Mouse (Mus musculus) cerebellum, postnatal 36 days (tissue): ENCODE measurements around the gene Tac2.
A peak's percentile ranks its signal among the peaks of the same experiment; 100 is the strongest.

Experiments
- DNase-seq, 2 experiments: peaks; one replicate each; pipeline ENCODE4 v3.0.0; 2021 to 2022; ENCODE audit warnings: mixed read lengths in 2 of 2

The Tac2 gene

GRCm38 (mm10) chr10:127724178-127724577 lies at the start of gene Tac2:
TSS of gene Tac2 (plus strand) at chr10:127724478.
- DNase-seq = no peak

- peak; percentile 81 to 95 for DNase-seq
These were observed 49.3 kb upstream of the Tac2 start for GRCm38 (mm10) chr10:127674794-127675522.

GRCm38 (mm10) chr10:127675859-127676398 lies 48.3 kb upstream of the Tac2 start:
- no peak for DNase-seq

GRCm38 (mm10) chr10:127676691-127677548 lies 47.4 kb upstream of the Tac2 start:
- DNase-seq = peak; percentile 86 to 92

GRCm38 (mm10) chr10:127677591-127678336 lies 46.5 kb upstream of the Tac2 start:
- peak; percentile 50 to 51 for DNase-seq

GRCm38 (mm10) chr10:127679208-127679607 lies 45.1 kb upstream of the Tac2 start:
- DNase-seq = no peak

- DNase-seq = no peak
These were observed 44.4 kb upstream of the Tac2 start for GRCm38 (mm10) chr10:127679881-127680280.

- DNase-seq = no peak
These were observed 41.4 kb upstream of the Tac2 start for GRCm38 (mm10) chr10:127682886-127683285.

GRCm38 (mm10) chr10:127691053-127691452 lies 33.2 kb upstream of the Tac2 start:
- DNase-seq = no peak

- peak in 1 of 2 experiments; percentile 26 for DNase-seq
These were observed 29.6 kb upstream of the Tac2 start for GRCm38 (mm10) chr10:127694636-127695035.

- DNase-seq = no peak
These were observed 28.5 kb upstream of the Tac2 start for GRCm38 (mm10) chr10:127695775-127696174.

GRCm38 (mm10) chr10:127698966-127699365 lies 25.3 kb upstream of the Tac2 start:
- no peak for DNase-seq

GRCm38 (mm10) chr10:127703299-127703698 lies 21.0 kb upstream of the Tac2 start:
- DNase-seq = no peak

GRCm38 (mm10) chr10:127704293-127704692 lies 20.0 kb upstream of the Tac2 start:
- no peak for DNase-seq

- DNase-seq = no peak
These were observed 19.5 kb upstream of the Tac2 start, which contains the start of gene Myo1a for GRCm38 (mm10) chr10:127704766-127705220. TSS of gene Myo1a (plus strand) at chr10:127705170.

GRCm38 (mm10) chr10:127705783-127706182 lies 18.5 kb upstream of the Tac2 start:
- DNase-seq = no peak

GRCm38 (mm10) chr10:127707721-127708120 lies 16.6 kb upstream of the Tac2 start:
- no peak for DNase-seq

GRCm38 (mm10) chr10:127708850-127709370 lies 15.4 kb upstream of the Tac2 start:
- no peak for DNase-seq

- peak in 1 of 2 experiments; percentile 5 for DNase-seq
These were observed 13.9 kb upstream of the Tac2 start for GRCm38 (mm10) chr10:127710331-127710730.

GRCm38 (mm10) chr10:127712736-127713135 lies 11.5 kb upstream of the Tac2 start:
- no peak for DNase-seq

- no peak for DNase-seq
These were observed 2.4 kb upstream of the Tac2 start for GRCm38 (mm10) chr10:127721671-127722418.

- DNase-seq = no peak
These were observed 858 bp downstream of the Tac2 start for GRCm38 (mm10) chr10:127725136-127725535.
